Mouse (Mus musculus): ENCODE results near the gene Msl1. TPM values are rescaled to one million over a fixed set of nuclear protein-coding genes. Genes with fewer than 3 reads are reported as not detected.

Msl1 gene
- polyA plus RNA-seq, 1 experiment from 2014 or later = 17.5 TPM

DNA sequence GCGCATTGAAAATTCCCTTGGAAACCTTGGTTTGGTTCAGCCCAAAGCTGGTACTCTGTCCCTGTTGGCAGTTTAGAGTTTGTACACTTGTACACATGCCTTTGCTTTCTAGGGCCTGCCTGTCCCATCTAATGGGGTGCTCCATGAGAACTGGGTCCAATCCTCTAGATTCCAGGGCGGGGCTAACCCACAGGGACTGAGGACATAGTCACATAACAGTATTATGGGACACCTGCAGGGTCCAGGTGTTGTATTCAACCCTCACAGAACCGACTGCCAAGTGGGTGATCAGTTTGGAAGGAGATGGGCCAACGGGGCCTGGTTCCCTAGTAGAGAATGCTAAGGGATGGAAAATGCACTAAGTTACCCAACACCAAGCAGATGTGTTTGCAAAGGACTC is 33.4 kb upstream of the Msl1 start:
- Histone ChIP-seq H3K36me3 (ENCODE audit: control insufficient read depth, insufficient read depth, low read length) (peaks cover 80% of the 10 kb centered on the region), H3K4me3 (ENCODE audit: low read depth, low read length) (no peak overlapping the region), H3K9ac (ENCODE audit: low read length) (no peak overlapping the region), H3K4me2 (ENCODE audit: low read length) (no peak overlapping the region), H3K4me1 (replicated peaks; ENCODE audit: control insufficient read depth, insufficient read depth, low read length) (peaks cover 19% of the 10 kb centered on the region), H3K9me3 (ENCODE audit: control insufficient read depth, low read length) (no peaks in the 10 kb centered on the region), H3K27me3 (replicated peaks; ENCODE audit: control insufficient read depth, insufficient read depth, low read length) (no peaks in the 10 kb centered on the region), H3K27ac (ENCODE audit: low read depth) (no peak overlapping the region)
- ATAC-seq (replicated peaks; ENCODE audit: low FRiP score, low TSS enrichment, low read depth) = no peak
- no peak for DNase-seq (ENCODE audit: low spot score)
- 88% methylated on average over 4 of the region's 4 CpGs for WGBS

DNA sequence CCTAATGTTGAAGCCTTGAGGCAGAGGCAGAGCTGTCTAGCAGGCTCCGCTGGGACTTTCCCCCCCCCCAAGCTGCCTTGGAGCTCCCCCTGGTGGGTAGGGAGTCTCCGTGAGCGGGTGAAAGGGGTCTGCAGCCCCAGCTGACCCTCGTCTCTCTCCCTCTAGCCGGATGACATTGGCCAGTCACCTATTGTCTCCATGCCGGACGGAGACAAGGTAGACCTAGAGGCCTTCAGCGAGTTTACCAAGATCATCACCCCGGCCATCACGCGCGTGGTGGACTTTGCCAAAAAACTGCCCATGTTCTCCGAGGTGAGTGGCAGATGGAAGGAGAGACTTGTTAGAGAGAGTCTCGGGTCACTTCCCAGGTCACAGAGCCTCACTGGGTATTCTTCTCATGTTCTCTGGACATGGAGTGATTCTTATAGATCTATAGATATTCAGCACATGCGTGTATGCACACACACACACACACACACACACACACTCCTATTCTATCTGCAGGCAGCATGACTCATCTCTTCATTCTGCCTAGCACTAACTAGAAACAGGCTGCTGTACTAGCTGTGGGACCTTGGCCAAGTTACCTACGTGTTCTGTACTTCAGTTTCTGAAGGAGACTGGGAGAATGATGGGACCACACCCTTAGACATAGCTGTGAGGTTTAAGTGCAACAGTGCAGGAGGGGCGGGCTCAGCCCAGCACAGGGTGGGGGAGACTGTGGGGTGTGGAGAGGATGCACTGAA is 32.4 kb upstream of the Msl1 start:
- 65% methylated on average over 17 of the region's 17 CpGs for WGBS
- no peaks in the 10 kb centered on the region for H3K27me3 ChIP-seq (replicated peaks; ENCODE audit: control insufficient read depth, insufficient read depth, low read length)
- DNase-seq (ENCODE audit: low spot score) (no peak), ATAC-seq (replicated peaks; ENCODE audit: low FRiP score, low TSS enrichment, low read depth) (no peak)
- no peak overlapping the region for H3K9ac ChIP-seq (ENCODE audit: low read length)
- H3K36me3 ChIP-seq (ENCODE audit: control insufficient read depth, insufficient read depth, low read length) = peaks cover 72% of the 10 kb centered on the region
- no peaks in the 10 kb centered on the region for H3K9me3 ChIP-seq (ENCODE audit: control insufficient read depth, low read length)
- peaks cover 28% of the 10 kb centered on the region for H3K4me1 ChIP-seq (replicated peaks; ENCODE audit: control insufficient read depth, insufficient read depth, low read length)
- H3K4me2 ChIP-seq (ENCODE audit: low read length) = no peak overlapping the region
- H3K4me3 ChIP-seq (ENCODE audit: low read depth, low read length) = no peak overlapping the region
- H3K27ac ChIP-seq (ENCODE audit: low read depth) = no peak overlapping the region

DNA sequence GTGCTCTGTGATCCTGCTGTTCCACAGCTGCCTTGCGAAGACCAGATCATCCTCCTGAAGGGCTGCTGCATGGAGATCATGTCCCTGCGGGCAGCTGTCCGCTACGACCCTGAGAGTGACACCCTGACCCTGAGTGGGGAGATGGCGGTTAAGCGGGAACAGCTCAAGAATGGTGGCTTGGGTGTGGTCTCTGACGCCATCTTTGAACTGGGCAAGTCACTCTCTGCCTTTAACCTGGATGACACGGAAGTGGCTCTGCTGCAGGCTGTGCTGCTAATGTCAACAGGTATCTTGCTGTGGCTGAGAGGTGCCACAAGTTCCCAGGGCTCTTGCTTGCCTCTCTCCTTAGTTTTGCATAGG is 31.8 kb upstream of the Msl1 start:
- no peak for ATAC-seq (replicated peaks; ENCODE audit: low FRiP score, low TSS enrichment, low read depth)
- H3K27ac ChIP-seq (ENCODE audit: low read depth) = no peak overlapping the region
- H3K4me1 ChIP-seq (replicated peaks; ENCODE audit: control insufficient read depth, insufficient read depth, low read length) = peaks cover 34% of the 10 kb centered on the region
- H3K4me2 ChIP-seq (ENCODE audit: low read length) = no peak overlapping the region
- no peak overlapping the region for H3K9ac ChIP-seq (ENCODE audit: low read length)
- H3K9me3 ChIP-seq (ENCODE audit: control insufficient read depth, low read length) = no peaks in the 10 kb centered on the region
- H3K36me3 ChIP-seq (ENCODE audit: control insufficient read depth, insufficient read depth, low read length) = peaks cover 69% of the 10 kb centered on the region
- no peaks in the 10 kb centered on the region for H3K27me3 ChIP-seq (replicated peaks; ENCODE audit: control insufficient read depth, insufficient read depth, low read length)
- whole genome bisulfite sequencing = 84% methylated on average over 8 of the region's 8 CpGs
- H3K4me3 ChIP-seq (ENCODE audit: low read depth, low read length) = no peak overlapping the region
- DNase-seq (ENCODE audit: low spot score) = no peak

DNA sequence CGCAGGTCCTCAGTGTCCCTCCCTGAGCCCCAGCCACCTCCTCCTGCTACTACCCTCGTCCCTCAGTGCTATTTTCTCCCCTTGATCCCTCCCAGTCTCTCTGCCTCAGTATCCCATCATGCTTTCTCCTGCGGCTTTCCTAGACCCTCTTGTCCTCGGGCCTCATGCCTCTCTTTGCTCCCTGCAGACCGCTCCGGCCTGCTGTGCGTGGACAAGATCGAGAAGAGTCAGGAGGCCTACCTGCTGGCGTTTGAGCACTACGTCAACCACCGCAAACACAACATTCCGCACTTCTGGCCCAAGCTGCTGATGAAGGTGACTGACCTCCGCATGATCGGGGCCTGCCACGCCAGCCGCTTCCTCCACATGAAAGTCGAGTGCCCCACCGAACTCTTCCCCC is 31.2 kb upstream of the Msl1 start:
- peaks cover 71% of the 10 kb centered on the region for H3K36me3 ChIP-seq (ENCODE audit: control insufficient read depth, insufficient read depth, low read length)
- H3K9me3 ChIP-seq (ENCODE audit: control insufficient read depth, low read length) = no peaks in the 10 kb centered on the region
- H3K4me3 ChIP-seq (ENCODE audit: low read depth, low read length) = no peak overlapping the region
- DNase-seq (ENCODE audit: low spot score) (no peak), ATAC-seq (replicated peaks; ENCODE audit: low FRiP score, low TSS enrichment, low read depth) (no peak)
- H3K9ac ChIP-seq (ENCODE audit: low read length) = no peak overlapping the region
- H3K27me3 ChIP-seq (replicated peaks; ENCODE audit: control insufficient read depth, insufficient read depth, low read length) = no peaks in the 10 kb centered on the region
- 84% methylated on average over 18 of the region's 18 CpGs for WGBS
- no peak overlapping the region for H3K4me2 ChIP-seq (ENCODE audit: low read length)
- H3K4me1 ChIP-seq (replicated peaks; ENCODE audit: control insufficient read depth, insufficient read depth, low read length) = peaks cover 38% of the 10 kb centered on the region
- H3K27ac ChIP-seq (ENCODE audit: low read depth) = no peak overlapping the region

DNA sequence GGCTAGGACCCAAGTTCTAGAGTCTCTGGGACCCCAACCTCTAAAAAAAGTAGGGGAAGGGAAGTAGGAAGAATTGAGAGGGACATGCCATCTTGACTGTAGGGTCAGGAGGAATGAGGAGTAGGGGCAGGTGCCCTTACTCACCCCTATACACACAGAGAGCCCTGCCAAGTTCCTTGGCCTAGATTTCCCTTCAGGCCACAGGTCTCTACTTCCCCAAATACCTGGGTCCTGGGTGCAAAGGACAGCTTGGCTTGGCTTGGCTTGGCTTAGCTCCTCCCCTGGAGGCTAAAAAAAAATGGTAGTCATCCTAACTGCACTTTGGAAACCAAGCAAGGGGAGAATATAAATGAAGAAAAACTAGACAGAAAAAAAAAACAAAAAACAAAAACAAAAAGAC is 30.6 kb upstream of the Msl1 start:
- Histone ChIP-seq H3K27me3 (replicated peaks; ENCODE audit: control insufficient read depth, insufficient read depth, low read length) (no peaks in the 10 kb centered on the region), H3K4me3 (ENCODE audit: low read depth, low read length) (no peak overlapping the region), H3K9me3 (ENCODE audit: control insufficient read depth, low read length) (no peaks in the 10 kb centered on the region), H3K9ac (ENCODE audit: low read length) (no peak overlapping the region), H3K27ac (ENCODE audit: low read depth) (no peak overlapping the region), H3K4me2 (ENCODE audit: low read length) (no peak overlapping the region), H3K4me1 (replicated peaks; ENCODE audit: control insufficient read depth, insufficient read depth, low read length) (peaks cover 38% of the 10 kb centered on the region), H3K36me3 (ENCODE audit: control insufficient read depth, insufficient read depth, low read length) (peaks cover 73% of the 10 kb centered on the region)
- no peak for ATAC-seq (replicated peaks; ENCODE audit: low FRiP score, low TSS enrichment, low read depth)
- DNase-seq (ENCODE audit: low spot score) = no peak

DNA sequence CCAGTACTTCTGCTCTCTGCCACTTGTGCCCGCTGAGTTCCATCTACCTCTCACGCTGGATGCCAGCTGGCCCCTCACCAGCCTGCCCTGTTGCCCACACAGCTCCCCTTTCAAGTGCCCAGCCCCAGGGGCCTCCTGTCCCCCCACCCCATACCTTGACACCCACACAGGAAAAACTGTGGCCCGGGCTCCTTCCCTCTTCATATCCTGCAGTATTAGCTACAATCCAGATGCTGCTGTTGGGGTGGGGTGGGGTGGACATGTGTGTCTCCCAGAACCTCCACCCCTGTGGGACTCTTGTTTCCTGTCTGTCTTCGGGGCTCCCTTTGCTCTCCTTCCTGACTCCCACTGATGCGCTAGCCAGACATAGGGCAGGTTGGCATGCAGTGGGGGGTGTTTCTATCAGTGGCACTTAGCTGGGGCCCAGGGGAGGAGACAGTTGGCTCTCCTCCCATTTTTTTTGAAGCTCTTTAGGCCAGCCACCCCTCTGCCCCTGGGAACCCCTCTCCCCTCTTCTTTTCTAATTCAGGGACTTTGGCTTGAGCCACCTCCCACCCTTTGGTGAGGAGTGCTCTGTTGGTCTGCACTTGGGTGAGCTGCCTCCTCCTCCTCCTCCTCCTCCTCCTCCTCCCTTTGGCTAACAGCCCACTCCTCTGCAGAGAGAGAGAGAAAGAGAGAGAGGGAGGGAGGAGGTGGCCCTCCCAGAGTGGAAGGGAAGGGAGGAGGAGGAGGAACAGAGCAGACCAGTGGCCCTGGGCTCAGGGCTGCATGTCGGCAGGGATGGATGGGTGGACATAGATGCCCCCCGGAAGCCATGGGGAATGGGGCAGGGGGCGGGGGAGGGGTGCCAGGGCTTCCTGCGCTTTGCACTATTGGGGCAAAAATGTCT is 29.7 kb upstream of the Msl1 start:
- Histone ChIP-seq H3K4me1 (replicated peaks; ENCODE audit: control insufficient read depth, insufficient read depth, low read length) (peaks cover 38% of the 10 kb centered on the region), H3K4me2 (ENCODE audit: low read length) (no peak overlapping the region), H3K9ac (ENCODE audit: low read length) (no peak overlapping the region), H3K9me3 (ENCODE audit: control insufficient read depth, low read length) (no peaks in the 10 kb centered on the region), H3K27ac (ENCODE audit: low read depth) (peak overlapping the region; percentile 20), H3K36me3 (ENCODE audit: control insufficient read depth, insufficient read depth, low read length) (peaks cover 72% of the 10 kb centered on the region), H3K4me3 (ENCODE audit: low read depth, low read length) (no peak overlapping the region), H3K27me3 (replicated peaks; ENCODE audit: control insufficient read depth, insufficient read depth, low read length) (no peaks in the 10 kb centered on the region)
- WGBS = 45% methylated on average over 9 of the region's 9 CpGs
- DNase-seq (ENCODE audit: low spot score) = no peak
- no peak for ATAC-seq (replicated peaks; ENCODE audit: low FRiP score, low TSS enrichment, low read depth)

DNA sequence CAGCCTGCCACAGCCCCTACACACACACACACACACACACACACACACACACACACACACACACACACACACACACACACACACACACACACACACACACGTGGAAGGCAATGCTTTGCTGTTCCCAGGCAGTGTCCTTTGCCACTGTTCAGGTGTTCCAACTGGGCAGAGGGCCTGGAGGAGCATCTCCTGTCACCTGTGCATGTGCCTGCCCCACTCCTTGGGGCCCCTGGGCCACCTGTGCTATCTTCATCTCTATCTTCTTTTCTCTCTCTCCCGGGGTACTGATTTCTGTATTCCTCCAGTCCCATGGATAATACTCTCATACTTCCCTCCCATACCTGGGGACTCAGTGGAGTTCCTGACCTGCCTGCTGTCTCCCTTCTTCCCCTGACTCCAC is 29.0 kb upstream of the Msl1 start:
- 47% methylated on average over 1 of the region's 2 CpGs for WGBS
- H3K27me3 ChIP-seq (replicated peaks; ENCODE audit: control insufficient read depth, insufficient read depth, low read length) = no peaks in the 10 kb centered on the region
- no peak overlapping the region for H3K4me2 ChIP-seq (ENCODE audit: low read length)
- no peak overlapping the region for H3K4me3 ChIP-seq (ENCODE audit: low read depth, low read length)
- peaks cover 38% of the 10 kb centered on the region for H3K4me1 ChIP-seq (replicated peaks; ENCODE audit: control insufficient read depth, insufficient read depth, low read length)
- no peak overlapping the region for H3K27ac ChIP-seq (ENCODE audit: low read depth)
- no peak for DNase-seq (ENCODE audit: low spot score)
- no peaks in the 10 kb centered on the region for H3K9me3 ChIP-seq (ENCODE audit: control insufficient read depth, low read length)
- no peak for ATAC-seq (replicated peaks; ENCODE audit: low FRiP score, low TSS enrichment, low read depth)
- H3K9ac ChIP-seq (ENCODE audit: low read length) = no peak overlapping the region
- peaks cover 65% of the 10 kb centered on the region for H3K36me3 ChIP-seq (ENCODE audit: control insufficient read depth, insufficient read depth, low read length)

DNA sequence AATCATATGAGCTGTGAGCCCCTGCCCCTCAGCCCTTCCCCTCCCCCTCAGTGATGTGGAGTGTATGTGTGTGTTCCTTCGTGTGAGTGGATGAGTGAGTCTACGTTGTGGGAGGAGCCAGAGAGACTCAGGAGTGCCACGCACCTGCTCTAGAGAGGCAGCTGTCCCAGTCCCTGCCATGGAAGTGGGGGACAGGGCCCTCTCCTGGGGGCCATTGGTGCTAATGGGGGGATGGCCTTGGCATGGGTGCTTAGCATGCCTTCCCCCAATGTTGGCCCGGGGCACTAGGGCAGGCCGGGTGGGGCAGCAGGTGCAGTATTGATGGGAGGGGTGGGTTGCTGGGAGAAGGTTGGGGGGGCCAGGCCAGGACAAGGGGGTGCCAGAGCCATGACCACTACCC is 28.5 kb upstream of the Msl1 start:
- H3K36me3 ChIP-seq (ENCODE audit: control insufficient read depth, insufficient read depth, low read length) = peaks cover 61% of the 10 kb centered on the region
- peaks cover 38% of the 10 kb centered on the region for H3K4me1 ChIP-seq (replicated peaks; ENCODE audit: control insufficient read depth, insufficient read depth, low read length)
- H3K4me2 ChIP-seq (ENCODE audit: low read length) = no peak overlapping the region
- H3K4me3 ChIP-seq (ENCODE audit: low read depth, low read length) = no peak overlapping the region
- WGBS = 63% methylated on average over 4 of the region's 5 CpGs
- no peaks in the 10 kb centered on the region for H3K27me3 ChIP-seq (replicated peaks; ENCODE audit: control insufficient read depth, insufficient read depth, low read length)
- no peak overlapping the region for H3K27ac ChIP-seq (ENCODE audit: low read depth)
- ATAC-seq (replicated peaks; ENCODE audit: low FRiP score, low TSS enrichment, low read depth) = no peak
- no peak overlapping the region for H3K9ac ChIP-seq (ENCODE audit: low read length)
- DNase-seq (ENCODE audit: low spot score) = no peak
- H3K9me3 ChIP-seq (ENCODE audit: control insufficient read depth, low read length) = no peaks in the 10 kb centered on the region

Measured in intestine, embryonic 14.5 days (tissue).